Mouse (Mus musculus): ENCODE measurements around the gene Dusp22.

DNA sequence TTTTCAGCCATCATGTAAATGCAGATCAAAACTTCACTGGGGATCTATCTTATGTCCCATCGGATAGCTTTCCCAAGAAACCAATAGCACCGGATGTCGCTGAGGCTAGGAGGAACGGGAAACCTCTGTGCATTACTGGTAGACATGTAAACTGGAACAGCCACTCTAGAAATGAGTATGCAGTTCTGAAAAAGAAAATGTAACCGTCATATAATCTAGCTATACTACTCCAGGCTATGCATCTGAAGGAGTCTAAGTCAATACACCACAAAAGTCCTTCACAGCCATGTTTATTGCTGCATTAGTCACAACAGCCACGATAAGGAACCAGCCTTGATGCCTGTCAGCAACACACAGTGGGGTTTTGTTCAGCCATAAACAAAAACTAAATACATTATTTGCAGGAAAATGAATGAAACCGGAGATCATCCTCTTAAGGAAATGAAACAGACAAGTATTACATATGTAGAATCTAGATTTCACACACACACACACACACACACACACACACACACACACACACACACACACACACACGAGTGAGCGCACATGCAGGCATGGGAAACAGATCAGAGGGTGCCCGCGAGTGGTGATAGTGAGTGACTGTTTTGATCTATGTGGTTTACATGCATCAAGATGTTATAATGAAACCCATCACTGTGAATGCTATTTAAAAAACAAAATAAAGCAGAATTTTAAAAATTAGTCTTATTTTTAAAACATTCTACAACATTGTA, 73.1 kb downstream of the Dusp22 start:
- TF ChIP-seq CTCF (conservative IDR thresholded peaks at IDR 0.05; ENCODE audit: insufficient read depth, insufficient read length, low read depth, low read length) (no peak), POLR2A (IDR thresholded peaks at IDR 0.05; ENCODE audit: low read depth, low read length) (no peak)

Data from kidney, adult 2 months (tissue).